Mouse (Mus musculus): ENCODE measurements at regions not wholly inside any gene's neighbourhood (a gene's known extent, or its start where the extent isn't known, plus 50 kb on each side); places are given as distances from the start of the nearest gene placed in this dataset.
"Not testable (repeated sequence)": the region's sequence is repeated elsewhere in the genome, so short reads cannot be mapped to it uniquely, and the experiment has no call there.

DNA sequence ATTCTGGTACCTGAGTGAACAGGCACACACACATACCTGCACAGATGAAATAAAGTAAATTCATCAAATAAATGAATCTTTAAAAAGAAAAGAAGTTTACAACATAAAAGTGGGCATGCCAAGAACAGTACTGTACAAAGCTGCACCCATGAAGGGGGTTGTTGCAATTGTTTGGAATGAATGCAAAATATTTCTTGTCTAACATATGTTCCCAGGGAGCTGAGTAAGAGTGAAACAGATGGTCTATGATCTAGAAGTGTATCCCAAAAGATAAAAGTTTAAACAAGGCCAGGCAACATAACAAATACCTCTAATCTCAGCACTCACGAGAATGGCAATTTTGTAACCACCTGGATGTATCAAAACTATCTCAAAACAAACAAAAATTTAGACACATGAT lies 1685.5 kb upstream of the Dsel start:
- no peak for DNase-seq (ENCODE audit: low spot score)

DNA sequence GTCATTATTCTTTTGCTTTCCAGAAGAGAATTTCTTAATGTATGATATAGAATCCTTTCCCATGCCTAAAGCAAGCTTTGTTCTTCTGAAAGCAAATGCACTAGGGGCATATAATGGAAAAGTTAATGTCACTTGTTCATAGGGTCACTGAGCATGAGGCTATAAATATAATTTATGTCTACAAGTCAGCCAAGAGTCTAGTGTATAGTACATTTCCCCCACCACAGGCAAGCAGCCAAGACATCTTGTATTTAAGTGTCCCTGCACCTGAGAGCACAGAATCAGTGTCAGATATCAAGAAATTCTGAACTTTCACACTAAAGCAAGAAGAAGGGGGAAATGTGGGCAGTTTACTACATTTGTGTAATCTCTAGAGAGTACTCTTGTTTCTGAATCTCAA lies 1675.3 kb upstream of the Dsel start:
- no peak for DNase-seq (ENCODE audit: low spot score)

- DNase-seq (ENCODE audit: low spot score) = peak; percentile 2
Observed at GRCm38 (mm10) chr1:113530553-113530952, 1665.8 kb upstream of the Dsel start.

- DNase-seq (ENCODE audit: low spot score) = no peak
Observed at GRCm38 (mm10) chr1:113495987-113496386, 1631.3 kb upstream of the Dsel start.

- DNase-seq (ENCODE audit: low spot score) = no peak
Observed at GRCm38 (mm10) chr1:113490243-113491003, 1625.7 kb upstream of the Dsel start.

- no peak for DNase-seq (ENCODE audit: low spot score)
Observed at GRCm38 (mm10) chr1:113456538-113457273, 1592.0 kb upstream of the Dsel start.

DNA sequence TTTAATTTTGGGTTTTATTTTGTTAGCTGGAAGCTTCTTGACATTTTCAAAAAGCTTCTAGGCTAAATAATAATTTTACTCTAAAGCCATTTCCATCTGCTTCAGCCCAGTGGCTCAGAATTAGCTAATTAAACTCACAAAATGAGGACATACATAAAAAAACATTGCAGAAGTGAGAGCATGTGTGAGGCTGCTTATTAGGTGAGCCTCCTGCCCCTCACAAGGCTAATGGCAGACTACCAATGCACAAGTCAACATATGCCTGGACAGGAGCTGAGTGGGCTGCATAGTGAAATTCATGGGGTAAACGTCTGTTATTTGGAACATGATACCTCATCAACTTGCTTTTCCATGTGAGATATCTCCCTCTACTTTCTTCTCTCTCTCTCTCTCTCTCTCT lies 1569.0 kb upstream of the Dsel start:
- DNase-seq (ENCODE audit: low spot score) = no peak

- DNase-seq (ENCODE audit: low spot score) = peak; percentile 50
Observed at GRCm38 (mm10) chr1:113431266-113431665, 1566.5 kb upstream of the Dsel start.

GRCm38 (mm10) chr1:113412858-113413257 lies 1548.1 kb upstream of the Dsel start:
- DNase-seq (ENCODE audit: low spot score) = no peak

DNA sequence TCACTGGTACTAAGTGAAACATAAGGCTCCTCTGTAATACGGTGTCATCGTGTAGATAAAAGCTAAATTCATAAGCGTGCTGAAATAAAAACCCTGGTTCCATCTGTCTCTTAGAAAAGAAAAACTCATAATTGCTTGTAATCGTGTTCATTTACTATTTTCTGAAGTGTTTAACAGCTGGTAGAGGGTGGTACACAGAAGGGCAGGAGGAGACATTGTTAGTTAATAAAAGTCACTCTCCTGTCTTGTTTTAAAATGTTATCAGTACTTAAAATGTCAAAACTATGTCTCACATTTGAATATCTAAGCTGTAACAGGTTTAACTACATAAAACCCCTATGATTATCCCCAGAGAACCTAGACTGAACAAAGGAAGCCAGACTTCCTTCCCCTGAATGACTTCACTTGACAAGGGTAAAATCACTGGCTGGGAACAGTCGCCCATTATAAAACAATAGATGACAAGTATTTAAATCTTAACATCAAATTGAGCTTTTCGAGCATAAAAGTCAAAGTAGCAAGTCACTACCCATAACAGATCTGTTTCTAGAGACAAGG lies 1530.6 kb upstream of the Dsel start:
- DNase-seq (ENCODE audit: low spot score) = no peak

DNA sequence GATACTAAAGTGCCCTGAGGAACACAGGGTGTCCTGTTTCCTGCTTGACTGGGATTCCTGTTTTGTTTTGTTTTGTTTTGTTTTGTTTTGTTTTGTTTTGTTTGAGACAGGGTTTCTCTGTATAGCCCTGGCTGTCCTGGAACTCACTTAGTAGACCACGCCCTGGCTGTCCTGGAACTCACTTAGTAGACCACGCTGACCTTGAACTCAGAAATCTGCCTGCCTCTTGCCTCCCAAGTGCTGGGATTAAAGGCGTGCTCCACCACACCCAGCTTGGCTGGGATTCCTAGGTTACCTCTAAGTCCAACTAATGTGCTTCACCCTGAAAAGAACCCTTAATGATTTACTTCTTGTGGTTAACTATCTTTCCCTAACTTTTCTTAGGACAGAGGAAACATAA lies 1529.6 kb upstream of the Dsel start:
- not testable (repeated sequence) for DNase-seq (ENCODE audit: low spot score)

GRCm38 (mm10) chr1:113392962-113393361 lies 1528.2 kb upstream of the Dsel start:
- no peak for DNase-seq (ENCODE audit: low spot score)

GRCm38 (mm10) chr1:113389920-113390319 lies 1525.2 kb upstream of the Dsel start:
- DNase-seq (ENCODE audit: low spot score) = no peak

DNA sequence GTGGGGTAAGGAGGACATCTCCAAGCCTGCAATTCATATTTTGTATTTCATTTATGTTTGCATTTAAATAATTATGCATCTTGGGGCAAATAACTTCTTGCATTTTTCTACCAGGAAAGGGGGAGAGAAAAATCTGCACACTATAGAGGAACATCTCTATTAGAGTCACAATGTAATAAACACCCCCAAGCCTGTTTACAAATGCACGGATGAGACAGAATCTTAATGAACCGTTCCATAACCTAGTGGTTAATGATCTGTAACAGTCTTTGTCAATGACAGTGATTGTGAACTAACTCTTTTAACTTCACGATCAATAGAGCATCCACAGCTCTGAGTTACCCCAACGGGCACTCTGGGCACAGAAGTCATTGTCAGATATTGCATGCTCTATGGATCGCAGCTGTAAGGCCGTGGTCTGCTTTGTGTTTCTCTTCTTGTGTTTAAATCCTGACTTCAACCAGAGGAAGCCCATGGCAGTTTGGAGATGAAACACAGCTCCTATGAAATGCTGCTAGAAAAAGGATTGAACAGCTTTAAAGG lies 1520.2 kb upstream of the Dsel start:
- no peak for DNase-seq (ENCODE audit: low spot score)

GRCm38 (mm10) chr1:113383717-113384116 lies 1519.0 kb upstream of the Dsel start:
- DNase-seq (ENCODE audit: low spot score) = no peak

DNA sequence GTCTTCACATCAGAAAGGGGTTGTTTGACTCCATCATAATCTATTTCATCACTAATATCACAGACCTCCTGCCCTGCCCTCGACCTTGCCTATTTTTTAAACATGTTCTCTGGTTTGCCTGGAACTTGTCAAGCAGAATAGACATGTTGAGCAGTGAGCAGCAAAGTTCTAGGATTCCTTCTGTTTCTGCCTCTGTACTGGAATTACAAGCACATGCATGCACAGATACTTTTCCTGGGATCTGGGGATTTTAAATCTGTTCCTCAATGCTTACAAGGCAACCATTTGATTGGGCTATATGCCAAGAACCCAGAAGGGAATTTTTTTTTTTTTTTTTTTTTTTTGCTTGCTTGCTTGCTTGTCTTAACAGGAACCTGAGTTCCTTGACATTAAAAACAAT lies 1508.0 kb upstream of the Dsel start:
- DNase-seq (ENCODE audit: low spot score) = no peak

- no peak for DNase-seq (ENCODE audit: low spot score)
Observed at GRCm38 (mm10) chr1:113358242-113358641, 1493.5 kb upstream of the Dsel start.

- peak; percentile 4 for DNase-seq (ENCODE audit: low spot score)
Observed at GRCm38 (mm10) chr1:113308037-113308436, 1443.3 kb upstream of the Dsel start.

DNA sequence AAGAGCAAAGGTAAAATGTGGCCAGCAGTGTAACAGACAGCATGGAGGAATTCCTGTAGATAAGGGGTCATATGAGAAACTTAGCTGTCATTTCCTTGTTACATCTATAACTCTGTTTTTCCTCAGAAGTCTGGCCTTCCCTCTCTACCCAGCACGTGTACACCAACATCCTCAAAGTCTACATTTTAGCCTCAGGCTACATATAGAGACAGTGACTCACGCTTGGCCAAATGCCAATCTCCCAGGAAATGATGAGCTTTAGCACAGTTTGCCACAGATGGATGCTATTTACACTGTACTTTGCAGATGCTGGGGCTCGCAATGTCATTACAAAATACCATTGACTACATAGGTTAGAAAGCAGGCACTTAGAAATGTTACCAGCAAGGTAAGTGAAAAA lies 1433.1 kb upstream of the Dsel start:
- peak; percentile 34 for DNase-seq (ENCODE audit: low spot score)

DNA sequence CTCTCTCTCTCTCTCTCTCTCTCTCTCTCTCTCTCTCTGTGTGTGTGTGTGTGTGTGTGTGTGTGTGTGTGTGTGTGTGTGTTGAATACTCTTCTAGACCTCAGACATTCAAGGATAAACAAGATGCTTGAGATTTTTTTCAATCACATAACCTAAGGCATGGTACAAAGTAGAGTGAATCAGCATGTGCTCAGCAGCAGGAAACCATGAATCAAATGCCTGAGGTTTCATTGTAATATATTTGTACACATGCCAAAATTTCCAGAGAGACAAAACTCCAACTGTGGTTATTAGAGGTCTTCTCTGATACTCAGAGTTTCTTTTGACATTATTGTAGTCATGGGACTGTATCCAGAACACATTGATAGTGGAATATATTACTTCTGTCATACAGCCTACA lies 1423.5 kb upstream of the Dsel start:
- DNase-seq (ENCODE audit: low spot score) = no peak

GRCm38 (mm10) chr1:113284122-113284521 lies 1419.4 kb upstream of the Dsel start:
- no peak for DNase-seq (ENCODE audit: low spot score)

DNA sequence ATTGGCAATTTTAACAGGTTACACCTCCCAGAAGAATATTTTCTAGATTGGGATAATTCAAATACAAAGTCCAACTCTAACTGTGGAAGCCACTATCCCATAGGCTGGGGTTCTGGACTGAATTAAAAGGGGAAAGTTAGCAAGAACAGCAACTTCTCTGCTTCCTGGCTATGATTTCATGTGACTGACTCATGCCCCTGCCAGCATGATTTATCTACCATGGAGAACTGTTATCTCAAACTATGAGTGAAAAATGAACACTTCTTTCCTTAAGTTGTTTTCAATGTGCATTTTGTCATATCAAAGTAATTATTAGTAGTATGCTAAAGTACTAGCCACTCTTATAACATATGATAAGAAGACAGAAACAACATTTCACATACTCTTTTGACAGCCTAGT lies 1394.7 kb upstream of the Dsel start:
- DNase-seq (ENCODE audit: low spot score) = peak; percentile 11

DNA sequence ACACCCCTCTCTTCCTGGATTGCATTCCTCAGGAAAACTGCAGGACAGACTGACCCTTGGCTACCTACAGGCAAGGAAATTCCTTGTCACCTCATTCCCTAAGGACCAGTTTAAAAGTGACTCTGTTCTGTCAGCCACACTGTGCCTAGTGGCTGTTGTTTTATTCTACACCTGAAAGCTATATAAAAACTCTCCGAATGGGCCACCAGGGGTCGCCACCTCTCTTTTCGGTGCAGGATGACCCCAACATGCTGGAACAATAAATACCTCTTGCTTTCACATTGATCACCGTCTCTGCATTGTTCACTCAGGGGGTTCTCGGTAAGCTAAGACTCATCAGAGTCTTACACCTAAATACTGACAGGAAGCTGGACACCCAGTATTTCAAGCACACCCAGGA lies 1382.6 kb upstream of the Dsel start:
- peak; percentile 9 for DNase-seq (ENCODE audit: low spot score)
